Mouse (Mus musculus) CH12.LX (cell line): ENCODE measurements around the gene Pdzd2.

Experiments
- CHD2 ChIP-seq: IDR thresholded peaks from 2 replicates; pipeline ENCODE4 v1.6.1; 2011; ENCODE audit warnings: low read length, improper control_type of control experiment
- CTCF ChIP-seq, 2 experiments: IDR thresholded peaks in 1 of 2; conservative IDR thresholded peaks in 1 of 2; 2 replicates each; pipeline ENCODE4 v1.5.1; 2011 to 2012; ENCODE audit warnings: low read depth in 2 of 2, low read length in 2 of 2, improper control_type of control experiment in 1 of 2, inconsistent platforms in 1 of 2, mild to moderate bottlenecking in 1 of 2, moderate library complexity in 1 of 2
- EP300 ChIP-seq: IDR thresholded peaks from 2 replicates; pipeline ENCODE4 v1.6.1; 2011; ENCODE audit warnings: low read length, improper control_type of control experiment
- JUND ChIP-seq: conservative IDR thresholded peaks from 2 replicates; pipeline ENCODE4 v1.6.1; 2011; ENCODE audit warnings: low read depth, low read length, improper control_type of control experiment
- MEF2A ChIP-seq: IDR thresholded peaks from 2 replicates; pipeline ENCODE4 v1.6.1; 2014; ENCODE audit warnings: low read depth, mild to moderate bottlenecking, inconsistent platforms, low read length, improper control_type of control experiment, borderline replicate concordance
- POLR2A ChIP-seq: IDR thresholded peaks from 2 replicates; pipeline ENCODE4 v1.6.1; 2011; ENCODE audit warnings: low read depth, mild to moderate bottlenecking, improper control_type of control experiment, low read length
- TBP ChIP-seq: conservative IDR thresholded peaks from 2 replicates; pipeline ENCODE4 v1.6.1; 2011; ENCODE audit warnings: low read depth, low read length, improper control_type of control experiment
- USF1 ChIP-seq: IDR thresholded peaks from 2 replicates; pipeline ENCODE4 v1.6.1; 2014; ENCODE audit warnings: low read depth, mild to moderate bottlenecking, inconsistent platforms, low read length, improper control_type of control experiment

DNA sequence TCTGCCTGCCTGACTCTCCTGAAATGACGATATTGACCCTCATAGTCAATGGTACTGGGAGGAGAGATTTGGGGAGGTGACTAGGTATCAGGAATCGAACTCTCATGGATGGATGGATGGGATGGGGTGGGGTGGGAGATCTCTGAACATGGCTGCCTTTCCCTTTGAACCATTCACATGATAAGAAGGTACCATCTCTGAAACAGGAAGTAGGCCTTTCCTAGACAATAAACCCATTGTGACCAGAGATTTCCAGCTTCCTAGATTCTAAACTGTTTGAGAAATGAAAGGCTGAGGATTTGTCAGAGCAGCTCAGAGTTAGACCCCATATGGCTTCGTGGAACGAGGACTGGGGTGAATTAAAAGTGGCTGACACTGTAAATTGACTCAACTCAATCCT lies 232.2 kb downstream of the Pdzd2 start:
- TF ChIP-seq USF1 (no peak), EP300 (no peak), CTCF (conservative IDR thresholded peaks at IDR 0.05 in 1 of 2, IDR thresholded peaks at IDR 0.05 in 1 of 2; ENCODE audit: low read depth in 2 of 2, low read length in 2 of 2) (no peak), POLR2A (no peak), TBP (no peak), MEF2A (no peak), JUND (no peak), CHD2 (no peak)
